Mouse (Mus musculus) lung, adult 18-20 months (tissue): ENCODE data around the gene Son.

Experiments
- DNase-seq, 2 experiments: peaks; one replicate each; pipeline ENCODE4 v3.0.0; 2022; ENCODE audit warnings: mixed read lengths in 2 of 2

The Son gene

DNA sequence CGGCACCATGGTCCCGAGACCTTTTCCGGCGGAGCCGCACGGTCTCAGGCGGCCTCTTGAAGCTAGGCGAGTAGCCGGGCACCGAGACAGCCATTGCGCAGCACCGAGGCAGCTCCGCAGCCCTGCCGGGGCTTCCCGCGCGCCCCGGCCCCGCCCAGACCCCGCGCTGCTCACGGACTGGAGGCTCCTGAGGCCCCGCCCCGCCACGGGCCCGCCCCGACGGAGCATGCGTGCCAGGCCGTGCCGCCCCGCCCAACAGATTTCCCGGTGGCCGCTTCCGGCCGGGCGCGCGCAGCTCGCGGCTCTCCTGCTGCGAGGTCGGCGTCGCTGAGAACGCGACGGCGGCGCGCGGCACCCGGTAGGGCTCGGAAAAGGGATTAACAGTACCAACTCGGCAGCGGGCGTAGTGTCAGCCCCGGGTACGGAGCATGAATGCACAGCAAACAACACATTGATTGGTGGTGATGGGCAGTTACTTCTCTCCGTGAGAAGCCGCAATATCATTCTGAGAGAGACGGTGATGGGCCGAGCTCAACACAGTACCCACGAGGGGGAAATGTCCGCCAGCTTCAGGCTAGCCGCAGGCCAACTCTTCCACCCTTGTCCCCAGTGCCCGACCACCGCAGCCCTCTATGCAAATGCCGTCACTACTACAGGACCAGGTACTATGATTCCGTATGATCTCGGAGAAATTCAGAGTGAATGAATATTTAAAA is 41.5 kb downstream of the Son start, which contains the start of gene Donson:
Gene Donson, minus strand, starts transcription at position 152 of the 716 bp plus-strand sequence.
- peak; percentile 92 to 95 for DNase-seq

DNA sequence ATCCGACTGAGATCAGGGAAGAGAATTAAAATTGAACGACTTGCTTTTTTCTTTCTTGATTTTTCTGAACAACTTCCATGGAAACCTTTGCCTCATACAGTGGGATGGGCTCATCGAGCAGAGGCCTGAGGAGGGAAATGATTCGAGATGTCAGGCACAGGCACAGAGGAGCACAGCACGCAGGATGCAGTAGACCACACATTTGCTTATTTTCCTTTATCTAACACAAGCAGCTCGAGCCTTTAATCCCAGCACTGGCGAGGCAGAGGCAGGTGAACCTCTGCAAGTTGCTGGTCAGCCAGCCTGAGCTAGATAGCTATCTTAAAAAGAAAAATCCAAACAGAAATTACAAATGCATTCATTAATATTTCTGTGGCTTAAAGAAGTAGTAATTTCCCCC is 42.5 kb downstream of the Son start:
- no peak for DNase-seq

DNA sequence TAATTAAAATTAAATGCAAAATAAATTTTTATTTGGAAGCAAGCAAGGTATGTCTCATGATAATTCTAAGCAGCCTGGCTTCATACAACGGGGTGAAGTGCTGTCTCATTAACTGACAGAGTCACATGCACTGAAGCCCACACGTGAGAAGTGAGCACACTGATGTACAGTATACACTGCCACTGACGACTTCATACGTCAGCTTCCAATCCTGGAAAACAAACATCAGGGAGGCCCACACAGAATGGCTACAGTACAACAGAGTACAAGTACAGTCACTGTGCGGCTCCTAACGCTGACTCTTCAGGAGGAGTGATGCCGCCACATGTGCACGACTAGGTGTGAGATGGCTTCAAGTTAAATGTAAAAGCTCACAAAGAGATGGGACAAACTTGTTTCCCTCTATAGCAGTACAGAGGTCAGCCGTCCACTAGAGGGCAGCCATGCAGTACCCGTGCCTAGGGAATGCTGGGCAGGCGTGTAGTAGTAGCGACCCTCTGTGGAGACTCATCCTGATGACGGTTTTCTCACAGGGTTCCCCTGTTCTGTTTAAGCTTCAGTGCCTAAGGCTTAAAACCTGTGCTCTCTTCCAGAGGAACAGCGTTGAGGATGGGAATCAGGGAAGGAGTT is 47.3 kb downstream of the Son start:
- DNase-seq = peak; percentile 59 to 72

DNA sequence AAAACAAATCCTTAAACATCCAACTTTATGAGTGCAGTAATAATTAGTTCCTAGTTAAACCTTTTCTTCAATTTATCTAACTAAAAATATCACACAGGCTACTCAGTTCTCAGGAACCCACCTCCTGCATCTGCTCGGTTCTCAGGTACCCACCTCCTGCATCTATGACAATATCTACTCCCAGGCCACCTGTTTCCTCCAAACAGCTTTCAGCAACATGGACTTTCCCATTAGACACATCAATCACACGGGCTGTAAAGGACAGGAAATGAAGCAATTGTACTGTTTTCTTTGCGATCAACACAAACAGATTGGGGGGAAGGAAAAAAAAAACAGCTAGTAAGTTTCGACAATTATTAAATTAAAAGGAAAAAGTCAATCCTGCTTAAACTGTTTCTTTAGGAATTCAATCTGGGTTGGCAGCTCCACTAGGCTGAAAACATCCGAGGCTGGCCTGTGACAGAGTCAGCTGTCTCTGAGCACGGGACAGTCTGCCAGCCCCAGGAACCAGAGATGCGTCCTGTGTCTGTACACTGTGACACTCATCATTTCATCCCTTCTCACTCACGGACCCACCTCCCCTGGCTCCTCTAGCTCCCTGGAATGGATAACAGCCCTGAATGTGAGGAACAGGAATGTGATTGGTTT is 47.9 kb downstream of the Son start:
- DNase-seq = no peak

DNA sequence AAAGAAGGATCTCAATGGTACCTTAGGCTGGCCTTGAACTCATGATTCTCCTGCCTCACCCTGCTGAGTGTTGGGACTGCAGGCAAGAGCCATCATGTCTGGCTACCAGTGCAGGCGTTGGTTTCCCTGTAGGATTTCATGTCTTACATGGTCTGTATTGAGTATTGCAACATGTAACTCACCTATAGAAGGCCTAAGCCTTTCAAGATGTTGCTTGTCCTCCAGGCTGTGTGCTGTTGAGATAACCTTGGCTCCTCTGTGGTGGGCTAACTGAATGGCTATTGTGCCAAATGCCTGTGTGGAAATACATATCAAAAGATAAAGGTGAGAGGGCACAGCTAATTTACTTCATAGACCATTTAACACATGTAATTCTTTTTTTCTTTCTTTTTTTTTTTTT is 51.7 kb downstream of the Son start:
- no peak for DNase-seq

DNA sequence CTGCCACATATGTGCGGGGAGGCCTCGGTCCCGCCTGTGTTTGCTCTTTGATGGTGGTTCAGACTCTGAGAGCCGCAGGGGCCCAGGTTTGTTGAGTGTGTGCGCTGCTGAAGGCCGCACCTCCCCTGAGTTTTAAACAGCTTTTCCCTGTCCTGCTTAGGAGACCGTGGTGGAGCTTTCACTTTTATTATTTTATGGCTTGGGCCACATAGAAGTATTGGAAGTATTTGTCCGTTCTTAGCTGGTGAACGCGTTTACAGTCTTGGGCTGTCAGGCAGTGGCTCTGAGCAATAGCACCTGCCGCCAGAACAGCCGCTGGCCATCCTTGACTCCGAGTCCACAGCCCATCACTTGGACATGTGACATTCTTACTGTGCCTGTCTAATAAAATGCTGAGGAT is 54.6 kb downstream of the Son start:
- DNase-seq = peak; percentile 26 to 38

DNA sequence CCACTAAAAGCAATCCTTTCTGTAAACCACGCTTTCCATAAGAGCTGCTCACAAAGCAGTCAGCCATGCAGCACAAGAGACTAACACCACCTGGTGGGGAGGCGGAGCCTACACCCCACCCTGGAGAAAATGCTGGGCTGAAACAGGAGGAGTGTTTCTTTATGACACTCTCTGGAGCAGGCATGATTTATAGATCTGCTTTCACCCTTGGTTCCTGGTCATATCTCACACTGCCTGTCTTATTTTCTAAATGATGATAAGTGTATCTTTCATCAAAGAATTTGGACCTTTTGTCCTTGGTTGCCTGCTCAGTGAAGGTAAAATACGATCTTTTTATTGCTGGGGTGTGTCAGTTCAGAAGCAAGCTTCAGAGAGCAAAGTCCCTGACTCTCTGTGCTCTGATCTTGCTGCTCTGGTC is 55.5 kb downstream of the Son start:
- DNase-seq = no peak

DNA sequence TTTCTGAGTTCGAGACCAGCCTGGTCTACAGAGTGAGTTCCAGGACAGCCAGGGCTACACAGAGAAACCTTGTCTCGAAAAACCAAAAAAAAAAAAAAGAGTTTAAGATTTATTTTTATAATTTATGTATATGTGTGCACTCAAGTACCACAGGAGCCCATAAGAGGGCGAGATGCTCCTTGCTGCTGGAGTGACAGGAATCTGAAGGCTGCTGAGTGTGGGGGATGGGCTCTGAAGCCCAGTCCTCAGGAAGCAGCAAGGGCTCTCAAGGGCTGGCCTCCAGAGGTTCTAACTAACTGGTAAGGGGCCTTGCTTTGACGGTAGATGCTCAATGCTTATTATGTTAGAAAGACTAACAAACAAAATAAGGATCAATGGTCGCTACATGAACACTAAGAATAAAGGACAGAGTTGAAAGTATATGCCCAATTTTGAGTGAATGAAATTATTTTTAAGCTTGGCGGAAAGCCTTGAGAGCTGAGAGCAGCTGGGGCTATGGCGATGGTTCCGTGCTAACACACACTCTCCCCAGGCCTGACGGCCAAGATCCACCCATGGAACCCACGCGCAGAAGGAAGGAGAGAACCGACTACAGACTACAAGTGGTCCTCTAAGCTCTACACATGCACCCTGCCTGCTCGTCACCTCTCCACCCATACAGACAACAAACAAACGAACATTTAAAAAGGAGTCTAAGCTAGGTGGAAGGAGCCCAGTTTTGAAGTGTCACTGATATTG is 57.5 kb downstream of the Son start:
- no peak for DNase-seq

DNA sequence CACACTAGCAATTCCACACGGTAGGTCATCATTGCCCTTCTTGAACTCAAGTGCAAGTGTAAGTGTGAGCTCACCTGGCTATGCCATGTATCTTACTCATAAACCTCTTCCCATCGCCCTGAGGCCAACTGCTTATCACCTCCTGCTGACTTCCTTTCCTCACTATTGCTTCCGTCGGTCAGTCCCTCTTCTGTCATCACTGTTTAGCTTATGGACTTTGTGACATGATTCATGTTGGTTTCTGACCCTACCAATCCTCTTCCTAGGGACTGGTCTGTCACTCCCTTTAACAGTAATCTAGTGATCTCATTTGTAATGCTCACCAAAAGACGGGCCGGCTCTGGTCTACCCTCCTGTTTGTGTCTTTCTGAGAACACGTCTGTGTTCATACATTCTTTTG is 62.9 kb downstream of the Son start:
- no peak for DNase-seq

DNA sequence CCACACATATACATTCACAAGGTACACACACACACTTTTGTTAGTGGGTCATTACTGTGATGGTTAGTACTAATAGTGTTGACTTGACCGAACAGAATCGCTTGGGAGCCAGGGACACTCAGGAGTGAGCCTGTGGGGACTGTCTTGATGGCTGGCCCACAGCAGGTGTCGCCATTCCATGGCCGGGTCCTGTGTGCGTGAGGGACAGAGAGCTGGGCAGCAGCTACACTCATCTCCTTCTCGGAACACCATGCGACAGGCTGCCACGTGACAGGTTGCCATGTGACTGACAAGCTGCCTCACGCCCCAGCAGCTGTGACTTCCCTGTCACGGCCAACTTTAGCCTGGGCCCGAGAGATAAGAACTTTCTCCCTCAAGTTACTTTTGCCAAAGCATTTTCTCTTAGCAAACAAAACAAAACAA is 69.6 kb downstream of the Son start:
- DNase-seq = peak; percentile 25 to 38

DNA sequence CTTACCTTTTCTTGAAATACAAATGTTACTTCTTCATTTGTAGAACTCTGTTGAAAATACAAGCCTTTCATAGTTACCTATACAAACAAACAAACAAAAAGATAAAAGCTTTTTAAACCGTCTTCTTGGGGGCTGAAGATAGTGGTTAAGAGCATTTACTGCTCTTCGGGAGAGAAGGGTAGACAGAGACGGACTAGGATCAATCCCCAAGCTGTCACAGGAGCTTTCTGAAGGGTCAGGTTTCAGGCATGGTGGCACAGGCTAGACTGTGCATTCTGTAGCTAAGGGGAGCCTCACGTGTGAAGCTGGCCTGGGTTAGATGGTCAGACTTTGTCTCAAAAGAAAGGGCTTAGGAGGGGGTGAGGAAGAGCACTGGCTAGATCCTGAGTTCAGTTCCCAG is 70.1 kb downstream of the Son start:
- no peak for DNase-seq

DNA sequence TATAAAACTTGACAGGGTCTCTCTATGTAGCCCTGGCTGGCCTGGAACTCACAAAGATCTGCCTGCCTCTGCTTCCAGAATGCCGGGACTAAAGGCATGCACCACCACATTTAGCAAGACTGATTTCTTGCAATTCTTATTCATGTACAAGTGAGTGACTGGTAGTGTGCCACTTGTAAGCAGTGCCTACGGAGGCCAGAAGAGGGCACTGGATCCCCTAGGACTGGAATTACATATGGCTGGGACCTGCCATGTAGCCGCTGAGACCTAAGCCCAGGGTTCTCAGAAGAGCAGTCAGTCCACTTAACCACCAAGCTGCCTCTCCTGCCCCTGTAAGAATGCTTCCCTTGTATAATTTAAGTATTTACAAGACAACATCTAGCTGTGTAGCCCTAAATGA is 76.9 kb downstream of the Son start:
- DNase-seq = peak; percentile 51 to 60

DNA sequence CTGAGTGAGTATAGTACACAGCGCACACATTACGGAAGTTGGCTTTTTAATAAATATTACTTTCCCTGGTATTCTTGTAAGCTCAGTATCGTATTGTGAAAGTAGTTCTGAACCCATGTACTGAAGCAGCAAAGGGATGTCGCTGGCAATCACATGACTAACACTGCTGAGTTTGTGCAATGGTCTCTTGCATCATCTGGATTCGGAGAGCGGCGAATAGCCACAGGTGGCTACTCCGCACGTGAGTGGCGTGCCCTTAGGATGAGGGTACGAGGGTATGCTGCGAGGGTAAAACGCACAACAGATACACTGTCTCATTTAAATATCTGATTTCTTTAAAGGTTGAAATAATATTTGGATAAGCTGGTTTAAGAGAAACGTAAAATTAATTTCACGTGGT is 80.1 kb downstream of the Son start:
- peak; percentile 63 to 73 for DNase-seq

DNA sequence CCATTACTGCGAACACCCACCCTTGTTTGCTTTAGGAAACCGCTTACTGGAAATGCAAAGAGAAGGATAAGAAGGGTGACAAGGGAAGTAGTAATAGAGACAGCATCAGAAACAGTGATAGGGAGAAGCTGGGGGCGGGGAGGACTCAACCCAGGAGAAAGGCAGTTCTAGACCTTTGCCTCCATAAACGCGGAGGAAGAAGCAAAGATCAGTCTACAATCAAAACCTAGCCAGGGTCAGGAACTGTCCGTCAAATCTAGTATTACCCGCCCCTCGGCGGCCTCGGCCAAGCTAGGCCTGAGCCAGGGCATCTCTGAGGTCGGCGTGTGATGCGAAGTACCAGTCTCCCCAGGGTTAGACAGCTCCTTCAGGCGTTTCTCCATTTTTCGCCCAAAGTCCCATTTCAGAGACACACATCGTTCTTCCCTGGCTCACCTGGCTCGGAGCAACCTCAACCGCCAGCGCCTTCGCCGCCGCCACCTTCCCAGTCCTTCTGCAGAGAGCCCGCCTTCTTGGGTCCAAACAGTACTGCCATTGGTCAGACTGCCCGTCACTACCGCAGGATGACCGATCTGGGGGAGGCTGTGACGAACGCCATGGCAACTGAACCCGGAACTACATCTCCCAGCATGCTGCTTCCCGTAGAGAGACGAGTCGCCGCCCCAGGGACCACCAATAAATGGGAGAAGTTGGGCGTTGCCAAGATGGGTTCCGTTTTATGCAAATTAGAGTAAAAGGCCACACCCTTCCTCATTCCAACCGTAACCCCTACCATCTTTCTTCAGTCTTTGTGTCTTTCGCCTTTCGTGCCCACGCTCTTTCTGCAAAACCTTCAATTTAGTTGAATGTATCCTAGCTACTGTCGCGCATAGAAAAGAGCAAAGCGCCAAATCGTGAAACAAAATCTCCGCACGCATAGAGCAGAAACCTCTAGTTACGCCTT is 81.1 kb downstream of the Son start, which contains the start of gene Cryzl1:
Gene Cryzl1, minus strand, starts transcription at position 853 of the 943 bp plus-strand sequence.
- peak; percentile 99 to 100 for DNase-seq
